Mouse (Mus musculus) R1 (cell line): Measurements from ENCODE around the gene Mamdc2.

Source experiments
- DNase-seq: peaks from one replicate; pipeline ENCODE4 v3.0.0-alpha.2; 2018; ENCODE audit warnings: low read depth, low spot score

The Mamdc2 gene

GRCm38 (mm10) chr19:23274054-23274724 is 174.1 kb downstream of the Mamdc2 start:
- no peak for DNase-seq

- DNase-seq = peak; percentile 78
Measured at GRCm38 (mm10) chr19:23273355-23274053, 174.7 kb downstream of the Mamdc2 start, which contains the start of gene Smc5. Gene Smc5, minus strand, starts transcription at chr19:23273897.

- DNase-seq = no peak
Measured at GRCm38 (mm10) chr19:23256771-23257170, 191.5 kb downstream of the Mamdc2 start.
